Mouse (Mus musculus) liver, embryonic 12.5 days (tissue): ENCODE measurements around the gene Cxadr. TPM values are rescaled to one million over a fixed set of nuclear protein-coding genes. Genes with fewer than 3 reads are reported as not detected.

Experiments used
- ATAC-seq: fragments of 200-750 bp; cut with Nextera tagmentation; 2 replicates; pipeline ENCODE4 v1.8.0; 2017; ENCODE audit warnings: moderate number of reproducible peaks, mild to moderate bottlenecking, moderate library complexity
- H3K27ac ChIP-seq: fragments of 300-500 bp; sonication (generic); 2 replicates; pipeline ENCODE4 v1.5.1; 2016; ENCODE audit warnings: mild to moderate bottlenecking
- H3K27me3 ChIP-seq: fragments of 300-500 bp; sonication (generic); replicated peaks from 2 replicates; pipeline ENCODE4 v1.6.1; 2016; ENCODE audit warnings: mild to moderate bottlenecking, moderate library complexity
- H3K36me3 ChIP-seq: fragments of 300-500 bp; sonication (generic); 2 replicates; pipeline ENCODE4 v1.6.1; 2016; ENCODE audit warnings: mild to moderate bottlenecking, moderate library complexity
- H3K4me1 ChIP-seq: fragments of 300-500 bp; sonication (generic); 2 replicates; pipeline ENCODE4 v1.6.1; 2016
- H3K4me2 ChIP-seq: fragments of 300-500 bp; sonication (generic); 2 replicates; pipeline ENCODE4 v1.6.1; 2016; ENCODE audit warnings: mild to moderate bottlenecking, moderate library complexity
- H3K4me3 ChIP-seq: fragments of 300-500 bp; sonication (generic); 2 replicates; pipeline ENCODE4 v1.5.1; 2016; ENCODE audit warnings: mild to moderate bottlenecking, moderate library complexity
- H3K9ac ChIP-seq: fragments of 300-500 bp; sonication (generic); 2 replicates; pipeline ENCODE4 v1.6.1; 2016; ENCODE audit warnings: mild to moderate bottlenecking, moderate library complexity
- H3K9me3 ChIP-seq: fragments of 300-500 bp; sonication (generic); replicated peaks from 2 replicates; pipeline ENCODE4 v1.6.1; 2016; ENCODE audit warnings: mild to moderate bottlenecking, moderate library complexity
- WGBS: fragments of 180-500 bp; shearing (Covaris S2); methylation state at CpG from one replicate; pipeline ENCODE4 v1.1.7; 2016; ENCODE audit not compliant: insufficient replicate concordance; 5-methylcytosine and 5-hydroxymethylcytosine counted together
- polyA plus RNA-seq: library from polyadenylated mRNA; unstranded; fragments of >200 nt; fragmentation: Nextera tagmentation; extraction: Ambion mirVana; gene quantifications from 2 replicates; pipeline ENCODE4 v1.2.1, GENCODE M21; 2016

The Cxadr gene
- polyA plus RNA-seq, 1 experiment from 2014 or later: 13.5 TPM

DNA sequence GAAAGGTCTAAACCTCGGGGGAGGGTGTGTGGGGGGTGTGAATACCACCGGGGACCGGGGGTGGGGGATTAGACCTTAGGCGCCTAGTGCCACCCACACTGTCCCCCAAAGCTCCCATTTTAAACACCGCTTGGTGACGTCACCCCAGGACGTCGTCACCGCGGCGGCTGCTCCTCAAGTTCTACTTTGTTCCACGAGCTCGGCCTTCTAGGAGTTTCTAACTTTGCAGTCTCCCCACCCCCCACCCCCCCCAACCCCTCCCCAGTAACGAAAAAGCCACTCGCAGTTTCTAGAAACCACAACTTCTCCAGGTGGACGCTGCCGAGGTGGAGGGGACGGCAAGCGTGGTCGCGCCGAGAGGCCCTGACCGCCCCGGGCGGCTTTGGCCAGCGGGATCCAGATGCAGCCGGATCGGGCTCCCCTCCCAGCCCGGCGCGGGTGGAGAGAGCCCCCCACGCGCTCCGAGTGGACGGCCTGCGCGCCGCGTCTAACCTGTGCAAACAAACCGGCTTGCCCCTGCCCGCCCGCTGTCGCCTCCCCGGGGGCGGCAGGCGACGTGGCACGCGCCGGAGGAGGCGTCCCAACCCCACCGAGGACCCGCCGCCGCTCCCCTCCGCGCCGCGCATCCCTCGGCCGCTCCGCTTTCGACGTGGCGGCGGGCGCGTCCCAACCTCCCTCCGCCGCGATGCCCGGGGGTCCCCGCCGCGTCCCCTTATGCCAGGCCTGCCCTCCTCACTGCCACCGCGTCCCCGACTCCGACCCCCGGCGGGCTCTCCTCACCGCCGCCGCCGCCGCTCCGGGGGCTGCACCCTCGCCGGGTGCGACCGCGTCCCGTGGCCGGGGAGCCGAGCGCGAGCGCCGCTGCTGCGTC, 74.8 kb downstream of the Cxadr start:
- Histone ChIP-seq H3K9ac (peak overlapping the region; percentile 94), H3K27ac (peak overlapping the region; percentile 80), H3K4me1 (peaks cover 24% of the 10 kb centered on the region), H3K4me2 (peak overlapping the region; percentile 92), H3K36me3 (peaks cover 20% of the 10 kb centered on the region), H3K4me3 (peak overlapping the region; percentile 89), H3K27me3 (no peaks in the 10 kb centered on the region), H3K9me3 (no peaks in the 10 kb centered on the region)
- WGBS: under 1% methylated on average over 80 of the region's 100 CpGs
- ATAC-seq: peak; percentile 62

DNA sequence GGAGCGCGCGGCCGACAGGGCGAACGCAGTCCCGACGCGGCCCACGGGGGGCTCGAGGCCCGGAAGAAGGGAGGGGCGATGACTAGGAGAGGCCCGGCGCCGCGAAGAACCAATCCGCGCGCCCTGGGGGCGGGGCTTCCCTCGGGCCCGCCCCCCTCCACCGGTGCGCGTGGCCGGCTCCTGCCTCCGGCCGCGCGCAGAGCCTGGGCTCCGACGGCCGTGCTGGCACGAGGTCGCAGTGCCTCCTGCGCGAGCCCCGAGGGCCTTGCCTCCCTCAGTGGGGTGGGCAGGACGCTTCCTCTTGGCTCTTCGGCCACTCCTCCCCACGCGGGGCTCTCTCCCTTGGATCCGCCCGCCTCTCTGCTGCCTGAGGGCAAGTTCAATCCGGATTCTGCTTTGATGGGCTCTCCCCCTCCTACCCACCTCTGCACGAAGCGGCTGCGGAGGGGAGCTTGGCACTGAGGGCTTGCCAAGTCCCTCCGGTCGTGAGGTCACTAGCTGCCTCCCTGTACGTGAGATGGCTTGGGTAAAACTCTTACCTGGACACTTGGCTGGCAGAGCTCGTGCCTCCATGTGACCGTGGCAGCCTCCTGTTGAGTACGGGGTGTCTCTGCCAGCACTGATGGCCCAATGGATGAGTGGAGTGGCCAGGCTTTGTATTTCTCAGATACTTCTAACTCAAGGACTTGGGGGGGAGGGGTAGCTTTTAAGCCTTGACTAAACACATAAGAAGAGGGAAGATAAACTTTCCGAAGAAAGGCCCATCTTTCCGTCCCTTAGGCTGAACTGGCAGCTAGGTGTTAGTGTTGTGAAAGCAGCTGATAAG, 75.7 kb downstream of the Cxadr start, which contains the start of gene Btg3:
TSS of gene Btg3 (minus strand) at position 448 of the 826 bp plus-strand sequence.
- 2% methylated on average over 31 of the region's 57 CpGs for WGBS
- Histone ChIP-seq H3K9me3 (no peaks in the 10 kb centered on the region), H3K27me3 (no peaks in the 10 kb centered on the region), H3K9ac (peak within 1 kb of the TSS; percentile 94), H3K4me2 (peak within 1 kb of the TSS; percentile 92), H3K36me3 (peaks cover 14% of the 10 kb centered on the region), H3K4me3 (peak within 1 kb of the TSS; percentile 89), H3K4me1 (peaks cover 24% of the 10 kb centered on the region), H3K27ac (peak within 1 kb of the TSS; percentile 80)
- peak; percentile 95 for ATAC-seq

DNA sequence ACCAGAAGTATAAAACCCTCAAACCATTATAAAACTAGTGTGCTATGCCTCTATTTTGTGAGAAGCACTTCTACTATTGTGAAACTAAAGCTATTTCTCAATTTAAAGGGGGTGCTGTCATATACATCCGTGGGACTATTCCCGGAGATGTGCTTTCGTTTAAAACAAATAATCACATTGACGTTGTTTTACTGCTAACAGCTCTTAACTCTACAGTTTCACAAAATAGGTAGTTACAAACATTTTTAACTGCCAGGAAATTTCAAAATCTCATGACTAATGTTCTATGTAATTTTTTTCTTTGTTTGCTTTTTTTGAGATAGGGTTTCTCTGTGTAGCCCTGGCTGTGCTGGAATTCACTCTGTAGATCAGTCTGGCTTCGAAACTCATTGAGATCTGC, 77.2 kb downstream of the Cxadr start:
- no peak overlapping the region for H3K9ac ChIP-seq
- no peaks in the 10 kb centered on the region for H3K27me3 ChIP-seq
- no peak overlapping the region for H3K4me3 ChIP-seq
- H3K36me3 ChIP-seq: 0 out of 2 replicates have a peak, but pooled peaks cover 3% of the 10 kb centered on the region
- no peaks in the 10 kb centered on the region for H3K9me3 ChIP-seq
- H3K4me2 ChIP-seq: no peak overlapping the region
- H3K27ac ChIP-seq: no peak overlapping the region
- ATAC-seq: no peak
- WGBS: 81% methylated on average over 5 of the region's 5 CpGs
- peaks cover 24% of the 10 kb centered on the region for H3K4me1 ChIP-seq

DNA sequence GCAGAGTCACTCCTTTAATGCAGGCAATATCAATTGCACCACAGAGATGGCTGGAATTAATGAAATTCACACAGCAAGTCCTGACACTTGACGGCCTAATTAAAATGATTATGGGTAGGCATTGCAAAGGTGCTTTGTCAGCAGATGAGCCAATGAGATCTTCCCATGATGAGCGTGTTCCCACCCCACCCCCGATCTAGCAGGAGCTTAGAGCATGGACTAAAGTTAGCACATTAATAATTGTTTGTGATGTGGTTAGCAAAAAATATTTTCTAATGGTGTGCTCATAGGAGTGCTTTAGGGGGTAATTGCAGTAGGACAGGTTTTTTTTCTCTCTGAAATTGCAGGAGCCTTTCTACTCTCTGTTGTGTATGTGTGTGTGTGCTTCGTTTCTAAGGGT, 87.8 kb downstream of the Cxadr start:
- H3K4me1 ChIP-seq: no peaks in the 10 kb centered on the region
- H3K4me2 ChIP-seq: no peak overlapping the region
- no peak overlapping the region for H3K9ac ChIP-seq
- H3K27me3 ChIP-seq: no peaks in the 10 kb centered on the region
- WGBS: 71% methylated on average over 4 of the region's 4 CpGs
- no peaks in the 10 kb centered on the region for H3K36me3 ChIP-seq
- H3K9me3 ChIP-seq: no peaks in the 10 kb centered on the region
- H3K27ac ChIP-seq: no peak overlapping the region
- no peak overlapping the region for H3K4me3 ChIP-seq
- ATAC-seq: no peak

DNA sequence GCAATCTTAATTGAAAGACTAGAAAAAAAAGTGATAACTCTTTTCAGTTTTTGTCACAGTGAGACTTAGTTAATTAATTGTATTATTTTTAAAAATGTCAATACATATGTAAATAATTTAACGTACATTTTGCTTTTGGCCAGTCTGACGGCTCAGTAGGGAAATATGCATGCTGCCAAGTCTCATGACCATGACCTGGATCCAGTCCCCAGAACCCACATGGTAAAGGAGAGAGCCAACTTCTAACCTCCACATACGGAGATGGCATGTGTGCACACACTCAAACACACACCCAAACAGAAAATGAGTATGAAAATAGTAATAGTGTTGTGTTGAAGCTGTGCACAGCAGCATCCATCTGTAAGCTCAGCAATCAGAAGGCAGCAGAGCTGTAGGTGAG, 88.7 kb downstream of the Cxadr start:
- Histone ChIP-seq H3K9me3 (no peaks in the 10 kb centered on the region), H3K4me3 (no peak overlapping the region), H3K4me2 (no peak overlapping the region), H3K27ac (no peak overlapping the region), H3K27me3 (no peaks in the 10 kb centered on the region), H3K4me1 (no peaks in the 10 kb centered on the region), H3K36me3 (no peaks in the 10 kb centered on the region), H3K9ac (no peak overlapping the region)
- 72% methylated on average over 3 of the region's 3 CpGs for WGBS
- ATAC-seq: no peak

DNA sequence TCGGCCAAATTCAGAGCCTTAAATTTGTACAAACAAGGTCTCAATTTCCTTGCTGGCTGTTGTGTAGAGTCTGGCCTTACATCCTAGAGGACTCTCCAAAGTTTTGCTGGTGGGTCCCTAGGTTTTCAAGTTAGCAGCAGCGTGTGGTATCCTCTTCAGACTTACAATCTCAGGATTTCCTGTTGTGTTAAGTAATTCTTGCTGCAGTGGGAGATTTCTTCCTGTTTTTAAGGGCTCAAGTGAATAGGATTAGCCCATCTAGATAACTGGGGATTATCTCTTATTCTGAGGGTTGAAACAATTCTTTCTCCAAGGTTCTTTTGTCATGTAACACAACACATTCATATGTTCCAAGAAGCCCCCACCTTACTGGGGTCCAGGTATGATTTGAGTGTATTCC, 90.1 kb downstream of the Cxadr start:
- Histone ChIP-seq H3K4me2 (no peak overlapping the region), H3K9ac (no peak overlapping the region), H3K4me1 (no peaks in the 10 kb centered on the region), H3K36me3 (no peaks in the 10 kb centered on the region), H3K27me3 (no peaks in the 10 kb centered on the region), H3K27ac (no peak overlapping the region), H3K9me3 (no peaks in the 10 kb centered on the region), H3K4me3 (no peak overlapping the region)
- 29% methylated on average over 2 of the region's 2 CpGs for WGBS
- no peak for ATAC-seq

DNA sequence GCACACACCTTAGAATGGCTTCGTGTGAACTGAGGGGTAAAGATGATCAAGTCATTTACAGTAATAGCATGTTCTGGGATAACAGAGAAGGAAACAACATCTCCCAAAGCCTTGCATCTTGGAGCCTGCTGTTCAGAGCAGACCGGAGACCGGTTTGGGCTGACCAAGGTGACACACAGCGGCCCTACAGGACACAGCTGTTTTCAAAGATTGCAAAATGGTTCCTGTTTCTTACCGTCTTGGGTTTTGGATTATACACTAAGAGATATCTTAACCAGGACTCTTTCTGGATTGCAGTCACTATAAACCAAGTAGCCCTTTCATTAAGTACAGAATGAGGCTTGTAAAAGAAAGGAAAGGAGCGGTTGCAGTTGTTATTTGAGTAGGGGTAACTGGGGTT, 97.4 kb downstream of the Cxadr start:
- Histone ChIP-seq H3K4me2 (no peak overlapping the region), H3K9me3 (no peaks in the 10 kb centered on the region), H3K27ac (no peak overlapping the region), H3K4me3 (no peak overlapping the region), H3K27me3 (no peaks in the 10 kb centered on the region), H3K36me3 (no peaks in the 10 kb centered on the region), H3K9ac (no peak overlapping the region), H3K4me1 (no peaks in the 10 kb centered on the region)
- WGBS: 39% methylated on average over 6 of the region's 6 CpGs
- ATAC-seq: no peak

DNA sequence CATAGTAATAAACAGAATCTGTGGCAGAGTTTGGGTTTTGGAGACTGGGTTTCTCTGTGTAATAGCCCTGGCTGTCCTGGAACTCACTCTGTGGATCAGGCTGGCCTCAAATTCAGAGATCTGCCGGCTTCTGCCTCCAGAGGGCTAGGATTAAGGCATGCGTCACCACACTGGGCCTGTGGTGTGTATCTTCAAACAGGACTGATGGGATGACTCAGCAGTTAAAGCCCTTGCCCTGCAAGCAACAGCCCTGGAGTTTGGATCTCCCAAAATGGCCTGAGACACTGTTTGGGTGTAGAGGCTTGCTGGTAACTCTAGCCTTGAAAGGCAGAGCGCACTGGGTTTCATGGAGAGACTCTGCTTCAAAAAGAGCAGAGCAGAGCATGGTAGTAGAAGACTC, 98.1 kb downstream of the Cxadr start:
- H3K27me3 ChIP-seq: no peaks in the 10 kb centered on the region
- no peak overlapping the region for H3K4me3 ChIP-seq
- WGBS: 62% methylated on average over 3 of the region's 3 CpGs

DNA sequence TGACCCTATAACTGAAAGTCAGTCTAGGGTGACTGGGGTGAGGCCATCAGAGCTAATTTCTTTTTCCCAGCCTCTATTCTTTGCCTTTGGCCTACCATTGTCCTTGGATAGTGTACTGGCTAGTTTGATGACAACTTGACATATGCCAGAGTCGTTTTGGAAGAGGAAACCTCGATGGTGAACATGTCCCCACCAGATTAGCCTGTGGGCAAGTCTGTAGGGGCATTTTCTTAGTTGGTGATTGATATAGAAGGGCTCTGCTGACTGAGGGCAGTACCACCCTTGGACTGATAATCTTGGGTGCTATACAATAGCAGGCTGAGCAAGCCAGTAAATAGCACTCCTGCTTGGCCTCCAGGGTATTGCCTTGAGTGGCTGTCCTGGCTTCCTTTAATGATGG, 101.0 kb downstream of the Cxadr start:
- Histone ChIP-seq H3K9ac (no peak overlapping the region), H3K9me3 (no peaks in the 10 kb centered on the region), H3K27me3 (no peaks in the 10 kb centered on the region), H3K4me2 (no peak overlapping the region), H3K4me1 (no peaks in the 10 kb centered on the region), H3K36me3 (no peaks in the 10 kb centered on the region), H3K27ac (no peak overlapping the region), H3K4me3 (no peak overlapping the region)
- WGBS: 8% methylated on average over 2 of the region's 2 CpGs
- no peak for ATAC-seq

More for the DNA sequence above, 98.1 kb downstream of the Cxadr start:
- H3K4me1 ChIP-seq: no peaks in the 10 kb centered on the region
- H3K4me2 ChIP-seq: no peak overlapping the region
- H3K9me3 ChIP-seq: no peaks in the 10 kb centered on the region
- no peak for ATAC-seq
- H3K36me3 ChIP-seq: no peaks in the 10 kb centered on the region
- H3K27ac ChIP-seq: no peak overlapping the region
- no peak overlapping the region for H3K9ac ChIP-seq

DNA sequence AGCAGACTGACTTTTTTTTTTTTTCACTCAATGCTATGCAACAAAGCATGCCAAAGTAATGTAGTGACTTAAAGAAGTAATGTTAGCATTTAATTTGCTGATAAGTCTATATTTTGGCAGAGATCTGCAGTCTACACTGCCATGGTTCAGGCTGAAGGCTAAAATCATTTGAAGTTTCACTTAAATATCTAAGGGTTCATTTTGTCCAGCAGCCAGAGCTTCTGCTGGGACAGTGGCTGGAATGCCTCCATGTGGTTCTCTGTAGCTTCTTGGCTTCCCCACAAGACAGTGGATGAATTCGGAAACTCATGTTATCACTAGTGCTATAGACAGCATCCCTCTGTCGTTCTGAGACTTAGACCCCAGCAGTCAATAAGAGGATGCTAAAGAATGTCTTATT, 105.4 kb downstream of the Cxadr start:
- WGBS: 45% methylated on average over 2 of the region's 2 CpGs
- H3K4me2 ChIP-seq: no peak overlapping the region
- H3K27ac ChIP-seq: no peak overlapping the region
- no peaks in the 10 kb centered on the region for H3K4me1 ChIP-seq
- no peaks in the 10 kb centered on the region for H3K27me3 ChIP-seq
- H3K9ac ChIP-seq: no peak overlapping the region
- H3K36me3 ChIP-seq: no peaks in the 10 kb centered on the region
- no peaks in the 10 kb centered on the region for H3K9me3 ChIP-seq
- ATAC-seq: no peak
- no peak overlapping the region for H3K4me3 ChIP-seq

DNA sequence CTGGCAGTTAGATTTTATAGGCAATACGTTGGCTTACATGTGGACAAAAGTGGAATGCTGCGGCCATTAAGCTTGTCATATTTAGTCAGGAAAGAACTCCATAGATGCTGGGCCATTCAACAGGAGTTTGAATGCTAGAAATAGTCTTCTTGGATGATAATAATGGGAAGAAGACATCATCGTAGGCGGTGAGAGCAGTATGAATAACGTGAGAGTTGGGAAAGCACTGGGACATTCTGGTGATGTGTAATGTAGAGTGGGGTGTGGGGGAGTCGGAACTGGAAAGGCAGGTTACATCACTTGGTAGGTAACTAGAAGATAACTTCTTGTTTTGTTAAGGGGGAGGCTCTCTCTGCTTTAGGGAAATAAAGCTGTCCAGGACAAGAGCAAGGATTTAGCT, 106.6 kb downstream of the Cxadr start:
- Histone ChIP-seq H3K9me3 (no peaks in the 10 kb centered on the region), H3K4me3 (no peak overlapping the region), H3K4me1 (no peaks in the 10 kb centered on the region), H3K27me3 (no peaks in the 10 kb centered on the region), H3K27ac (no peak overlapping the region), H3K9ac (no peak overlapping the region), H3K4me2 (no peak overlapping the region), H3K36me3 (no peaks in the 10 kb centered on the region)
- no peak for ATAC-seq
- 74% methylated on average over 6 of the region's 6 CpGs for WGBS
